ENCODE assay signal across 8 mouse cellular contexts in genomic region chr5:92082821-92083401, GRCm38 (mm10). TPM values are rescaled to one million over a fixed set of nuclear protein-coding genes. Genes with fewer than 3 reads are reported as not detected.
DNase-seq lines count a peak whose midpoint lies in the region; ATAC-seq and TF ChIP-seq lines count a peak whose summit lies in the region.

No protein-coding gene starts in this region.

- H3K9ac ChIP-seq in ES-Bruce4 (ENCODE audit: low read depth, poor library complexity, severe bottlenecking): peak overlapping the region; percentile 74
- H3K9ac ChIP-seq in forebrain, embryonic 11.5 days (ENCODE audit: low read length): peak overlapping the region; percentile 97

- peak overlapping the region; percentile 56 for H3K4me2 ChIP-seq in forebrain, embryonic 11.5 days (ENCODE audit: low read depth, low read length, severe bottlenecking)

- no peak for TF ChIP-seq CTCF in ES-Bruce4 (IDR thresholded peaks at IDR 0.05; ENCODE audit: low read depth, low read length)

- no peaks in the 10 kb centered on the region for H3K27me3 ChIP-seq in ES-Bruce4 (ENCODE audit: control insufficient read depth, insufficient read depth, low read length, poor library complexity, severe bottlenecking)
- H3K27me3 ChIP-seq in forebrain, embryonic 11.5 days (ENCODE audit: control insufficient read depth, insufficient read depth, low read length): no peaks in the 10 kb centered on the region

- H3K27ac ChIP-seq in ES-Bruce4 (ENCODE audit: insufficient read depth, low read length): peak overlapping the region; percentile 76
- peak overlapping the region; percentile 97 for H3K27ac ChIP-seq in forebrain, embryonic 11.5 days (ENCODE audit: low read depth, low read length)

- H3K9me3 ChIP-seq in ES-Bruce4 (replicated peaks; ENCODE audit: control insufficient read depth, insufficient read depth, low read length, poor library complexity, severe bottlenecking): no peaks in the 10 kb centered on the region
- H3K9me3 ChIP-seq in forebrain, embryonic 11.5 days (ENCODE audit: control insufficient read depth, low read length): no peaks in the 10 kb centered on the region

- no peaks in the 10 kb centered on the region for H3K36me3 ChIP-seq in ES-Bruce4 (ENCODE audit: control insufficient read depth, insufficient read depth, low read length, poor library complexity, severe bottlenecking)
- no peaks in the 10 kb centered on the region for H3K36me3 ChIP-seq in forebrain, embryonic 11.5 days (ENCODE audit: control insufficient read depth, insufficient read depth, low read length)

- peak overlapping the region; percentile 91 for H3K4me3 ChIP-seq in ES-Bruce4 (ENCODE audit: low read depth, low read length)
- peak overlapping the region; percentile 90 for H3K4me3 ChIP-seq in forebrain, embryonic 11.5 days (ENCODE audit: low read depth, low read length)

- ATAC-seq in forebrain, embryonic 11.5 days (replicated peaks; ENCODE audit: low FRiP score): peak; percentile 79

- WGBS in forebrain, embryonic 11.5 days: 1% methylated on average over 52 of the region's 55 CpGs

- TF ChIP-seq EP300 in ES-Bruce4 (IDR thresholded peaks at IDR 0.05; ENCODE audit: insufficient read depth, low read depth, low read length): no peak

- TF ChIP-seq POLR2A in ES-Bruce4 (IDR thresholded peaks at IDR 0.05; ENCODE audit: insufficient read depth, low read length): no peak

- peak; percentile 74 for DNase-seq in adrenal gland, postnatal 25 days
- DNase-seq in forebrain, embryonic 11.5 days (ENCODE audit: low spot score): peak; percentile 83
- peak; percentile 72 to 77 for DNase-seq in heart, postnatal 14 days
- DNase-seq in layer of hippocampus, adult 8-10 months (ENCODE audit: low spot score in 2 of 2): peak; percentile 39 to 55
- DNase-seq in lung, postnatal 14 days: peak; percentile 73
- DNase-seq in right cerebral cortex, adult 18-20 months: peak; percentile 58
- DNase-seq in urinary bladder, postnatal 14 days (ENCODE audit: low spot score): peak; percentile 75

- no peaks in the 10 kb centered on the region for H3K4me1 ChIP-seq in ES-Bruce4 (ENCODE audit: control insufficient read depth, insufficient read depth, low read length)
- H3K4me1 ChIP-seq in forebrain, embryonic 11.5 days (replicated peaks; ENCODE audit: control insufficient read depth, insufficient read depth, low read length): peaks cover 9% of the 10 kb centered on the region

- intact Hi-C loops in heart, postnatal 14 days (cut with DNase I): loop anchor here (5.0 kb wide), 1 partner anchor 34 kb away; no protein-coding TSS in a partner anchor

RNA-seq across cellular contexts. Expression of gene G3bp2, which starts 0.6 kb away (rescaled TPM):
- polyA plus RNA-seq in ES-Bruce4 (2011; ENCODE audit: insufficient read depth, insufficient read length, low read depth, missing spikeins): 203 and 213 TPM in 2 replicates
- 133 and 158 TPM in 2 replicates for total RNA-seq in adrenal gland, postnatal 25 days (2021)
- 269 and 276 TPM in 2 replicates for polyA plus RNA-seq in forebrain, embryonic 11.5 days (2014; fragmentation: Nextera tagmentation; extraction: Ambion mirVana)
- total RNA-seq in heart, postnatal 14 days (2021): 10 to 100 TPM; 69.1 to 70.7 TPM
- total RNA-seq in layer of hippocampus, adult 8-10 months (2022): 100 to 1,000 TPM; 212 to 259 (median 233) TPM

RNA-seq across cellular contexts. Expression of gene Cdkl2, which starts 39.2 kb away (rescaled TPM):
- polyA plus RNA-seq in ES-Bruce4 (2011; ENCODE audit: insufficient read depth, insufficient read length, low read depth, missing spikeins): 5.2 and 6.1 TPM in 2 replicates
- 4.6 and 6.5 TPM in 2 replicates for total RNA-seq in adrenal gland, postnatal 25 days (2021)
- 0.56 and 0.68 TPM in 2 replicates for polyA plus RNA-seq in forebrain, embryonic 11.5 days (2014; fragmentation: Nextera tagmentation; extraction: Ambion mirVana)
- 1 to 10 TPM; 3.6 to 3.8 TPM for total RNA-seq in heart, postnatal 14 days (2021)
- total RNA-seq in layer of hippocampus, adult 8-10 months (2022): 10 to 100 TPM; 34.6 to 46.6 (median 37.1) TPM

RNA-seq across cellular contexts. Expression of gene Uso1, which starts 54.8 kb away (rescaled TPM):
- polyA plus RNA-seq in ES-Bruce4 (2011; ENCODE audit: insufficient read depth, insufficient read length, low read depth, missing spikeins): 66.0 and 72.8 TPM in 2 replicates
- total RNA-seq in adrenal gland, postnatal 25 days (2021): 82.9 and 84.1 TPM in 2 replicates
- 24.2 and 25.7 TPM in 2 replicates for polyA plus RNA-seq in forebrain, embryonic 11.5 days (2014; fragmentation: Nextera tagmentation; extraction: Ambion mirVana)
- 10 to 100 TPM; 36.8 to 38.2 TPM for total RNA-seq in heart, postnatal 14 days (2021)
- total RNA-seq in layer of hippocampus, adult 8-10 months (2022): 10 to 100 TPM; 69.7 to 86.9 (median 81.0) TPM

Comparison
In these comparisons a context has a peak if more than half of its experiments do, and no peak if none do; other contexts are left out.
1. Peak in every context shown above with its lines: DNase-seq, ATAC-seq, H3K4me3 ChIP-seq and H3K27ac ChIP-seq.